Mouse (Mus musculus) MEL (cell line): ENCODE data around the gene Cuzd1. TPM values are rescaled to one million over a fixed set of nuclear protein-coding genes. Genes with fewer than 3 reads are reported as not detected.

Experiments
- DNase-seq: peaks from one replicate; pipeline ENCODE4 v3.0.0; 2011; ENCODE audit warnings: low read depth, low spot score
- H3K27ac ChIP-seq: 2 replicates; pipeline ENCODE4 v1.5.1; 2012; ENCODE audit warnings: low read depth, mild to moderate bottlenecking, control low read depth, low read length, moderate library complexity; ENCODE audit not compliant: control insufficient read depth
- H3K27me3 ChIP-seq, 2 experiments: fragments of 150-350 bp in 1 of 2; sonication (generic) in 1 of 2; 2 replicates each; pipeline ENCODE4 v1.6.1; 2012; ENCODE audit warnings: low read length in 2 of 2, mild to moderate bottlenecking in 2 of 2, improper control_type of control experiment in 1 of 2, moderate library complexity in 1 of 2; ENCODE audit not compliant: insufficient read depth in 2 of 2, control insufficient read depth in 1 of 2
- H3K36me3 ChIP-seq, 2 experiments: 2 replicates each; pipeline ENCODE4 v1.6.1; 2012 to 2014; ENCODE audit warnings: low read length in 2 of 2, improper control_type of control experiment in 1 of 2, inconsistent platforms in 1 of 2, mild to moderate bottlenecking in 1 of 2; ENCODE audit not compliant: insufficient read depth in 2 of 2, control insufficient read depth in 1 of 2
- H3K4me1 ChIP-seq, 2 experiments: fragments of 150-350 bp in 1 of 2; sonication (generic) in 1 of 2; 2 replicates each; pipeline ENCODE4 v1.6.1; 2012; ENCODE audit warnings: low read length in 2 of 2, improper control_type of control experiment in 1 of 2, mild to moderate bottlenecking in 1 of 2; ENCODE audit not compliant: insufficient read depth in 2 of 2, control insufficient read depth in 1 of 2
- H3K4me3 ChIP-seq, 2 experiments: fragments of 150-350 bp in 1 of 2; sonication (generic) in 1 of 2; 2 replicates each; pipeline ENCODE4 v1.5.1; 2012; ENCODE audit warnings: low read depth in 2 of 2, low read length in 2 of 2, mild to moderate bottlenecking in 2 of 2, moderate library complexity in 2 of 2, control low read depth in 1 of 2, improper control_type of control experiment in 1 of 2; ENCODE audit not compliant: control insufficient read depth in 1 of 2, insufficient read depth in 1 of 2
- H3K79me2 ChIP-seq: 2 replicates; pipeline ENCODE4 v1.6.1; 2012; ENCODE audit warnings: mild to moderate bottlenecking, low read length, moderate library complexity; ENCODE audit not compliant: control insufficient read depth, poor library complexity, insufficient read depth
- H3K9ac ChIP-seq: 2 replicates; pipeline ENCODE4 v1.6.1; 2012; ENCODE audit warnings: low read depth, mild to moderate bottlenecking, control low read depth, low read length, moderate library complexity; ENCODE audit not compliant: control insufficient read depth, poor library complexity, severe bottlenecking
- H3K9me3 ChIP-seq: fragments of 150-350 bp; sonication (generic); replicated peaks from 2 replicates; pipeline ENCODE4 v1.6.1; 2012; ENCODE audit warnings: mild to moderate bottlenecking, low read length, improper control_type of control experiment, moderate library complexity; ENCODE audit not compliant: insufficient read depth
- BHLHE40 ChIP-seq: IDR thresholded peaks from 2 replicates; pipeline ENCODE4 v1.6.1; 2012; ENCODE audit warnings: low read depth, mild to moderate bottlenecking, inconsistent platforms, low read length, improper control_type of control experiment, borderline replicate concordance
- CHD1 ChIP-seq: IDR thresholded peaks from 2 replicates; pipeline ENCODE4 v1.6.1; 2012; ENCODE audit warnings: low read depth, mild to moderate bottlenecking, inconsistent platforms, low read length, improper control_type of control experiment
- CTCF ChIP-seq, 3 experiments: IDR thresholded peaks in 2 of 3; conservative IDR thresholded peaks in 1 of 3; 2 replicates each; pipeline ENCODE4 v1.5.1; 2011 to 2012; ENCODE audit warnings: low read length in 3 of 3, low read depth in 2 of 3, mild to moderate bottlenecking in 2 of 3, improper control_type of control experiment in 1 of 3, inconsistent platforms in 1 of 3, mixed read lengths in 1 of 3, moderate library complexity in 1 of 3; ENCODE audit not compliant: control insufficient read depth in 1 of 3, insufficient read depth in 1 of 3, poor library complexity in 1 of 3, severe bottlenecking in 1 of 3
- ELF1 ChIP-seq: IDR thresholded peaks from 2 replicates; pipeline ENCODE4 v1.6.1; 2014; ENCODE audit warnings: low read depth, mild to moderate bottlenecking, inconsistent platforms, low read length, improper control_type of control experiment, moderate library complexity
- HCFC1 ChIP-seq: IDR thresholded peaks from 2 replicates; pipeline ENCODE4 v1.6.1; 2012; ENCODE audit warnings: low read depth, mild to moderate bottlenecking, inconsistent platforms, low read length, improper control_type of control experiment, moderate library complexity
- KAT2A ChIP-seq: conservative IDR thresholded peaks from 2 replicates; pipeline ENCODE4 v1.6.1; 2012; ENCODE audit warnings: low read depth, low read length, improper control_type of control experiment, inconsistent platforms
- MAX ChIP-seq: IDR thresholded peaks from 2 replicates; pipeline ENCODE4 v1.6.1; 2011; ENCODE audit warnings: low read length, improper control_type of control experiment
- MEF2A ChIP-seq: IDR thresholded peaks from 2 replicates; pipeline ENCODE4 v1.6.1; 2014; ENCODE audit warnings: low read depth, mild to moderate bottlenecking, inconsistent platforms, low read length, improper control_type of control experiment; ENCODE audit not compliant: poor library complexity, insufficient replicate concordance, severe bottlenecking; ENCODE audit errors: extremely low read depth
- MYB ChIP-seq: IDR thresholded peaks from 2 replicates; pipeline ENCODE4 v1.6.1; 2011; ENCODE audit warnings: mild to moderate bottlenecking, low read depth, low read length, improper control_type of control experiment
- NELFE ChIP-seq: IDR thresholded peaks from 2 replicates; pipeline ENCODE4 v1.6.1; 2011; ENCODE audit warnings: low read depth, low read length, improper control_type of control experiment
- NRF1 ChIP-seq: IDR thresholded peaks from 2 replicates; pipeline ENCODE4 v1.6.1; 2014; ENCODE audit warnings: low read depth, mild to moderate bottlenecking, inconsistent platforms, low read length, improper control_type of control experiment, moderate library complexity; ENCODE audit not compliant: poor library complexity, insufficient read depth, severe bottlenecking
- POLR2A ChIP-seq, 2 experiments: IDR thresholded peaks; 2 replicates each; pipeline ENCODE4 v1.6.1; 2011 to 2012; ENCODE audit warnings: low read length in 2 of 2, mild to moderate bottlenecking in 2 of 2, control low read depth in 1 of 2, improper control_type of control experiment in 1 of 2, low read depth in 1 of 2, moderate library complexity in 1 of 2; ENCODE audit not compliant: control insufficient read depth in 1 of 2, insufficient read depth in 1 of 2, poor library complexity in 1 of 2
- POLR2AphosphoS2 ChIP-seq: IDR thresholded peaks from 2 replicates; pipeline ENCODE4 v1.6.1; 2011; ENCODE audit warnings: low read length, improper control_type of control experiment
- RCOR1 ChIP-seq: IDR thresholded peaks from 2 replicates; pipeline ENCODE4 v1.6.1; 2012; ENCODE audit warnings: low read depth, mild to moderate bottlenecking, inconsistent platforms, low read length, improper control_type of control experiment
- SMC3 ChIP-seq: IDR thresholded peaks from 2 replicates; pipeline ENCODE4 v1.6.1; 2011; ENCODE audit warnings: low read depth, low read length, improper control_type of control experiment
- TAL1 ChIP-seq: IDR thresholded peaks from 2 replicates; pipeline ENCODE4 v1.6.1; 2012; ENCODE audit warnings: mild to moderate bottlenecking, inconsistent platforms, low read length, moderate library complexity, mixed read lengths
- TBP ChIP-seq: IDR thresholded peaks from 2 replicates; pipeline ENCODE4 v1.8.0; 2011; ENCODE audit warnings: low read depth, low read length, improper control_type of control experiment
- TCF12 ChIP-seq: IDR thresholded peaks from 2 replicates; pipeline ENCODE4 v1.6.1; 2014; ENCODE audit warnings: low read depth, mild to moderate bottlenecking, inconsistent platforms, low read length, improper control_type of control experiment, moderate library complexity
- ZC3H11A ChIP-seq: IDR thresholded peaks from 2 replicates; pipeline ENCODE4 v1.6.1; 2012; ENCODE audit warnings: low read depth, mild to moderate bottlenecking, inconsistent platforms, low read length, improper control_type of control experiment
- ZKSCAN1 ChIP-seq: IDR thresholded peaks from 2 replicates; pipeline ENCODE4 v1.6.1; 2012; ENCODE audit warnings: low read depth, mild to moderate bottlenecking, inconsistent platforms, low read length, improper control_type of control experiment, moderate library complexity
- ZMIZ1 ChIP-seq: IDR thresholded peaks from 2 replicates; pipeline ENCODE4 v1.6.1; 2012; ENCODE audit warnings: low read depth, mild to moderate bottlenecking, inconsistent platforms, low read length, improper control_type of control experiment, moderate library complexity
- ZNF384 ChIP-seq: IDR thresholded peaks from 2 replicates; pipeline ENCODE4 v1.6.1; 2012; ENCODE audit warnings: low read depth, mild to moderate bottlenecking, inconsistent platforms, low read length, improper control_type of control experiment
- polyA plus RNA-seq, 2 experiments: library from polyadenylated mRNA; stranded (reverse) in 1 of 2; unstranded in 1 of 2; fragments of >175 nt in 1 of 2; fragments of >200 nt in 1 of 2; gene quantifications; 2 replicates each; pipeline versions ENCODE4 v1.2.1 to v1.2.4; 2012; ENCODE audit warnings: low replicate concordance in 2 of 2, low read depth in 1 of 2; ENCODE audit not compliant: insufficient read length in 2 of 2, insufficient read depth in 1 of 2, missing spikeins in 1 of 2
- total RNA-seq: library from RNA; depleted of rRNA; stranded (reverse); fragments of 300-350 nt; gene quantifications from 2 replicates; pipeline ENCODE4 v1.2.3, GENCODE M21; 2012

The Cuzd1 gene
- total and polyA plus RNA-seq, 3 experiments, result not detected

GRCm38 (mm10) chr7:131356105-131356504, 34.0 kb upstream of the Cuzd1 start:
- Histone ChIP-seq H3K36me3 (peaks cover 8 to 15% of the 10 kb centered on the region in 2 experiments), H3K4me3 (no peak overlapping the region), H3K9ac (no peak overlapping the region), H3K79me2 (peaks cover 3% of the 10 kb centered on the region; the same call in 1 of the 2 replicates), H3K27me3 (no peaks in the 10 kb centered on the region), H3K27ac (no peak overlapping the region), H3K9me3 (no peaks in the 10 kb centered on the region), H3K4me1 (peaks cover under 1 to 3% of the 10 kb centered on the region in 2 experiments; a peak in 2 of 4 replicates)
- no peak for DNase-seq
- TF ChIP-seq CHD1 (no peak), POLR2AphosphoS2 (no peak), ZMIZ1 (no peak), TBP (no peak), ZKSCAN1 (no peak), RCOR1 (no peak)

- Histone ChIP-seq H3K79me2 (no peaks in the 10 kb centered on the region), H3K9ac (no peak overlapping the region), H3K9me3 (no peaks in the 10 kb centered on the region), H3K27me3 (no peaks in the 10 kb centered on the region), H3K4me1 (no peaks in the 10 kb centered on the region), H3K4me3 (no peak overlapping the region), H3K36me3 (peaks cover 0 to 20% of the 10 kb centered on the region in 2 experiments; a peak in 2 of 4 replicates), H3K27ac (no peak overlapping the region)
- no peak for DNase-seq
- no peak for TF ChIP-seq ZNF384
- no peak for TF ChIP-seq MEF2A
- TF ChIP-seq NRF1, result no peak
- no peak for TF ChIP-seq TCF12
- no peak for TF ChIP-seq ELF1
- no peak for TF ChIP-seq NELFE
- TF ChIP-seq POLR2A (IDR thresholded peaks at IDR 0.05; ENCODE audit: control insufficient read depth in 1 of 2, insufficient read depth in 1 of 2, low read depth in 1 of 2, low read length in 2 of 2, poor library complexity in 1 of 2), result no peak
- TF ChIP-seq ZMIZ1, result no peak
- no peak for TF ChIP-seq BHLHE40
- TF ChIP-seq KAT2A, result no peak
- TF ChIP-seq SMC3, result no peak
- TF ChIP-seq TAL1, result no peak
- no peak for TF ChIP-seq CTCF (IDR thresholded peaks at IDR 0.05 in 2 of 3, conservative IDR thresholded peaks at IDR 0.05 in 1 of 3; ENCODE audit: control insufficient read depth in 1 of 3, insufficient read depth in 1 of 3, low read depth in 2 of 3, low read length in 3 of 3, poor library complexity in 1 of 3, severe bottlenecking in 1 of 3)
- TF ChIP-seq MAX, result no peak
- no peak for TF ChIP-seq MYB
- no peak for TF ChIP-seq ZC3H11A
- TF ChIP-seq RCOR1, result no peak
- TF ChIP-seq HCFC1, result no peak
Observed at GRCm38 (mm10) chr7:131345856-131346541, 23.9 kb upstream of the Cuzd1 start.
